Mouse (Mus musculus) adrenal gland, postnatal 36 days (tissue): ENCODE results near the gene Rccd1. TPM values are rescaled to one million over a fixed set of nuclear protein-coding genes. Genes with fewer than 3 reads are reported as not detected.
"Not testable (repeated sequence)": the region's sequence is repeated elsewhere in the genome, so short reads cannot be mapped to it uniquely, and the experiment has no call there.

Experiments
- DNase-seq, 2 experiments: peaks; one replicate each; pipeline ENCODE4 v3.0.0; 2021; ENCODE audit warnings: mixed read lengths in 1 of 2
- total RNA-seq, 2 experiments: library from RNA; stranded (reverse); gene quantifications; 2 replicates each; pipeline ENCODE4 v1.2.3; 2021

Gene Rccd1
- total RNA-seq, 2 experiments from 2014 or later: 8.9 to 12.0 TPM

- no peak for DNase-seq
Observed at GRCm38 (mm10) chr7:80346173-80346572, 21.9 kb upstream of the Rccd1 start.

GRCm38 (mm10) chr7:80343270-80344018 is 19.2 kb upstream of the Rccd1 start:
- no peak for DNase-seq

- peak; percentile 93 to 94 for DNase-seq
Observed at GRCm38 (mm10) chr7:80342858-80343257, 18.6 kb upstream of the Rccd1 start, which contains the start of gene Hddc3. Hddc3 (plus strand) TSS chr7:80343104.

DNA sequence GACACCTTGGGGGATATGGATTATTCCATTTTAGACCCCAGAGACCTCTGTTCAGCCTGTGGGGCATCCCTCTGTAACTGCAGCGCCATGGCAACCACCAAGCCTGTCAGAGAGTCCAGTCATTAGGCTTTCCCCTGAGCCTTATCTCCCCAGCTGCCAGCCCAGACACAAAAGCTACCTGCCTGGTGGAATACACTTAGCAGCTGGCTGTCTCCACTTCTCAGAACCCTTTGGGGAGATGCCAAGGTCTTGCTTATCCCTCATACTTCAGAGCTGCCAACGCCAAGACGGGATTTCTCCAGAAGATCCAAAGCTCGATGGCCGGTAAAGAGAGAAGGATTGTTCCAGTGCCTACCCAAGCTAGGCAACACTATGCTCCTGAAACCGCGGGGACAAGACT is 17.5 kb upstream of the Rccd1 start:
- no peak for DNase-seq

GRCm38 (mm10) chr7:80340793-80341192 is 16.5 kb upstream of the Rccd1 start, which contains the start of gene Unc45a:
Unc45a (minus strand) TSS chr7:80341005.
- DNase-seq: peak; percentile 80 to 84

GRCm38 (mm10) chr7:80339793-80340628 is 15.8 kb upstream of the Rccd1 start:
- peak; percentile 99 for DNase-seq

- DNase-seq: peak in 1 of 2 experiments; percentile 46
Observed at GRCm38 (mm10) chr7:80339371-80339770, 15.1 kb upstream of the Rccd1 start.

DNA sequence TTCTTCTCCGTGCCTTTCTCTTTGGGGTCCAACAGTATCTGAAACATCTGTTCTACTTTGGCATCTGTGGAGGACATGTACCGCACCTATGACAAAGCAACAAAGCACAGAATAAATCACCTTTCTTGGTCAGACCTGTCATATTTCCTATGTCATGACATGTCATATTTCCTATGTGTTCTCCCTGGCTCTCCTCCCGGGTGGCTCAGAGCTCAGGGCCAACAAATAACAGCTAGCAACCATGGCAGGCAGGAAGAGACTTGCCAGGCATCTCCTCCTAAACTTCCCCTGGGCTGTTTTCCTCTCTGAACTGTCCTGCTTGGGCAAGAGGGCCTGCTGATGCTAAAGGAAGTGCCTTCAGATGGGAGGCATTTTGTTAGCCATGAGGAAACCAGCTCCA is 12.7 kb upstream of the Rccd1 start:
- DNase-seq: no peak

- DNase-seq: no peak
Observed at GRCm38 (mm10) chr7:80334848-80335247, 10.6 kb upstream of the Rccd1 start.

DNA sequence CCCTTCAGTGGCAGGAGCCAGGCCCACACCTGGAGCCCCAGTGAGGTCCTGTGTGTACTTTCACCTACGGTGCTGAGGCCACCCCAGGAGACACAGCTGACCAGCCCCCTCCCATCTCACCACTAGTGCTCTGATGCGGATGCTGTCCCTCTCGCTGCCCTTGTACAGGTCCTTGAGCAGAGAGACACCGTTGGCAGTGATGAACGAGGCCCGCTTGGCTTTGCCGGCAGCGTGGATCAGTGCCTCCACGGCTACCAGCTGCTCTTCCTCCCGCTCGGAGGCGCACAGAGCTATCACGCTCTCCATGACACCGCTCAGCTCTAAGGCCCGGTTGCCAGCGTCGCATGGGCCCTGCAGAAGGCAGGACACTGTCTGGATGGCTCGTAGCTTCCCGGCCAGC is 7.2 kb upstream of the Rccd1 start:
- DNase-seq: peak; percentile 63 to 66

DNA sequence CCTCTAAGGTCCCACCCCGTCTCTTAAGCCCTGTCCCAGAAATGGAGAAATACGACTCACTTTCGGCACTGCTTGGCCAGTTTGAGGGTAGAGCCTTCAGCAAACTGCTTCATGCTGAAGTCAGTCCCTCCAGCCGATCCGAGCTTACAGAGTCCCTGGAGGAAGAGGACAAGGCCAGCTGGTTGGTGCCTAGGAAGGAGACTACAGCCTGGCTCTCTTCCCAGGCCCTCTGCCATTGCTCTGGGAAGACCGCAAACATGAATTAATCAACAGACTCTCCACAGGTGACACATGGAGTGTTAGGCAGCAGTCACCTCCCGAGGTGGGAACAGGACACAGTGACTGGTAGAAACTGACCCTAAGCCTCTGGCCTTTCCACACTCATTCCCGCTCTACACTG is 6.0 kb upstream of the Rccd1 start:
- DNase-seq: no peak

GRCm38 (mm10) chr7:80326076-80326475 is 1.8 kb upstream of the Rccd1 start:
- no peak for DNase-seq

- DNase-seq: no peak
Observed at GRCm38 (mm10) chr7:80325292-80325868, 1.1 kb upstream of the Rccd1 start.

DNA sequence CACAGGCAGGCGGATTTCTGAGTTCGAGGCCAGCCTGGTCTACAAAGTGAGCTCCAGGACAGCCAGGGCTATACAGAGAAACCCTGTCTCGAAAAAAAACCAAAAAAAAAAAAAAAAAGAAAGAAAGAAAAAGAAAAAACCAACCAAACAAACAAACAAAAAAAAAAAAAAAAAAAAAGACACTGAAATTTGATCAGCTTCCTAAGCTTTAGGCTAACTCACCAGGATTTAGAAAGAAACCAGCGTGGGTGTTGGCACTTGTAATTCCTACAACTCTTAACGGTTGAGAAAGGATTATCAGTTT is 514 bp upstream of the Rccd1 start:
- DNase-seq: not testable (repeated sequence)

GRCm38 (mm10) chr7:80323336-80323735 is 918 bp downstream of the Rccd1 start:
- DNase-seq: no peak

- DNase-seq: no peak
Observed at GRCm38 (mm10) chr7:80319846-80320496, 4.3 kb downstream of the Rccd1 start.

DNA sequence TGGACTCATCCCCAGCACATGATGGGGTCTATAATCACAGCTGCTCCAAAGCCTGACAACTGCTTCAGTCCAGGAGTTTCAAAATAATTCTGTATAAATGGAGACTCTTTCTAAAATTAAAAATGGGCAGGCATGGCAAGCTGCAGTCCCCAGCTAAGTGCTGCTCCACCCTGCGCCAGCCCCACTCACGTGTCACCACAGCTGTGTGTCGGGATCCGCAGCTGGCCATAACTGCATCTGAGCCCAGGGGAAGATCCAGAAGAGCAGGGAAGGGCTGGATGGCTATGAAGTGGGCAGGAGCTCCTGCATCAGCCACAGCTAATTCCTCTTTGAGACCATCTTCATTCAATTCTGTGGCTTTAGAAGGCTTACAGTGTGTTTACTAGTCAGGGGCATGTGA is 5.6 kb downstream of the Rccd1 start:
- DNase-seq: no peak

DNA sequence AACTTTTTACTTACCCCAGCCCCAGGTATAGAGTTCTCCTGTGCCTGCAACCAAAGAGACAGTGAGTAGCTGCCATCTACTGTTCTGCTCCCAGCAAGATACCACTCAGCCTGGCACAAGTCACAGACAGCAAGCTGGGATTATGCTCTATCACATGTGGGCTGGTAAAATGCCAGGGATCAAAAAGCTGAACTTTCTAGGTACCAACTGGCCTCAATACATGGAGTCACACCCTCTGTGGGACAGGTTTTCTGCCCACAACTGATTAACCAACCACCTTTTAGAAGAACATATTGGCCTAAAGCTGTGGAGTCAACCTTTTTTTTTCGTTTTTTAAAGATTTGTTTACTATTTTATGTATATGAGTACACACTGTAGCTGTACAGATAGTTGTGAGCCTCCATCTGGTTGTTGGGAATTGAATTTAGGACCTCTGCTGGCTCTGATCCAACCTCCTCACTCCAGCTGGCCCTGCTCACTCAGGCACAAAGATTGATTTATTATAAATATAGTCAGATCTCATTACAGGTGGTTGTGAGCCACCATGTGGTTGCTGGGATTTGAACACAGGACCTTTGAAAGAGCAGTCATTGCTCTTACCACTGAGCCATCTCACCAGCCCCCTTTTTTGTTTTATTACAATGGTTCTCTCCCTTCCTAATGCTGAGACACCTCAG is 6.7 kb downstream of the Rccd1 start:
- no peak for DNase-seq

DNA sequence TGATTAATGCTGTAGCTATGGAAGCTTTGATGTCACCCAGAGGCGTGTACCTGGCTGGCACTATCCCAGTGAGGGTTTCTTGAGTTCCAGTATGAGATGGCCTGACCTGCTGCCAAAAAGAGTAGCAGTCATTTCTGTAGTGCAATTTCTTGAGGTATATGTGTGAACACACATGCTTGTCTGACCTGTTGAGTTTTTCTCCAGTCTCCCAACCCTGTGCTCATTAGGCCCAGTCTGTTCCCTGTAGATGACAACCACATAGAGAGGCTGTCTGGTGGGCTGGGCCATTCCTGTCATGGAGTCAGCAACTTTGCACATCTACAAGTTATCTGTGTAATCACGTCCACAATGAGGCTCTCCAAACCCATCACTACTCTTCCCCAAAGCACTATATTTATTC is 8.5 kb downstream of the Rccd1 start:
- DNase-seq: no peak

DNA sequence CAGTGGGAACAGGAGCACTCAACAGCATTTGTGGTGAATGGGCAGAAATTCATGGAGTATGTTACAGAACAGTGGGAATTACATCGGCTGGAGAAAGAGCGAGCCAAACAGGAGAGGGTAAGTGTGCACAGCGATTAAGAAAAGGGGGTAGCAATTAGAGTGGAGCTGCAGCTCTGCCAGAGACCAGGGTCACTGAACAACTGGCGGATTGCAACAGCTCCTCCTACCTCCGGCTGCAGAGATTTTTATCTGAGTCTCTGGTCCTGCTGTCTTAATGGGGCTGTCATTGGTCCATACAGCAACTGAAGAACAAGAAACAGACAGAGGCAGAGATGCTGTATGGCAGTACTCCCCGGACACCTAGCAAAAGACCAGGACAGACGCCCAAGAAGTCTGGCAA is 13.5 kb downstream of the Rccd1 start:
- DNase-seq: no peak

- DNase-seq: no peak
Observed at GRCm38 (mm10) chr7:80307766-80308165, 16.5 kb downstream of the Rccd1 start.

DNA sequence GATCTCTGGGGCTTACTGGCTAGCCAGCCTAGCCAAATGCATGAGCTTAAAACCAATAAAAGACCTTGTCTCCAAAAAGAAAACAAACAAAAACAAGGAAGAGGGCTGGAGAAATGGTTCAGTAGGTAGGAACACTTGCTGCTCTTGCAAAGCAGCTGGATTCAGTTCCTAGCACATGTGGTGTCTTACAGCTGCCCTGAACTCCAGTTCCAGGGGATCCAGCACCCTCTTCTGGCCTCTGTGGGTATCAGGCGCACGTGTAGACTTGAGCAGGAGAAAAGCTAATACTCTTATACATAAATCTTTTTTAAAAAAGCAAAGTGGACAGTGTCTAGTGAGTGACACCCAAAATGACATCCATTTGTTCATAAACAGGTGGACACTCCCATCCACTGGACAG is 22.7 kb downstream of the Rccd1 start:
- no peak for DNase-seq
